Mouse (Mus musculus): ENCODE measurements around the gene Cpm.
"Not testable (repeated sequence)": the region's sequence is repeated elsewhere in the genome, so short reads cannot be mapped to it uniquely, and the experiment has no call there.

Gene Cpm

DNA sequence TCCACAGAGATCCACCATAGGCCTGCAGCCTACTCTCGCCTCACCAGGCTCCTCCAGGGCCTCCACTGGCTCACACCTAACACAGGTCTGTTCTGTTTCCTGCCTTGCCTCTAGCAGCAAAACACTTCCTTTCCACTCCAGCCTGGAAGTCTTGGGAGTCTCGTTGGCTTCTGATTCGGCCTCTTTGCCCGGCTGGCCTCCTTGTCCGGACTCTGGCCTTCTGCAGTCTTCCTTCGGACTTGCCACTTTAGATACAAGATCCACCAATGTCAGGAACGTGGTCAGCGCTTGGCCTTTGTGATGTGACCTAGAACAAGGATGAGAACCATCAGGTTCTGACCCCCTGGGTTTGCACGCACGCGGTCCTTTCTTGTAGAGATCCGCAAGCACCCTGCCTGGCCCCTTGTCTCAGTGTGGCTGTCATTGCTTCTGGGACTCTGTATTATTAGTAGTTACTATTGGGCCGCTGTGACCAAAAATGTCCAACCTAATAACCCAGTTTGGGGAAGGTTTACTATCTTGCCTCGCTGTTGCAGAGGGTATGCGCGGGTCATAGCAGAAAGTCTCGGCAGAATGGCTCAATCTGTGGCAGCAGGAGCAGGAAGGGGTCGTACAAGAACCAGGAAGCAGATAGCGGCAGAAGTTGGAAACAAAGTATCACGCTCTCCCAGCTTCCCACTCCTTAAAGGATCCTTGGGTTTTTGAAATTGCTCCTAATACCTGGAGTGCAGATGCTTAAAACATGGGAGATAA, 22.1 kb upstream of the Cpm start:
- no peak for DNase-seq (ENCODE audit: low spot score in 2 of 2)

DNA sequence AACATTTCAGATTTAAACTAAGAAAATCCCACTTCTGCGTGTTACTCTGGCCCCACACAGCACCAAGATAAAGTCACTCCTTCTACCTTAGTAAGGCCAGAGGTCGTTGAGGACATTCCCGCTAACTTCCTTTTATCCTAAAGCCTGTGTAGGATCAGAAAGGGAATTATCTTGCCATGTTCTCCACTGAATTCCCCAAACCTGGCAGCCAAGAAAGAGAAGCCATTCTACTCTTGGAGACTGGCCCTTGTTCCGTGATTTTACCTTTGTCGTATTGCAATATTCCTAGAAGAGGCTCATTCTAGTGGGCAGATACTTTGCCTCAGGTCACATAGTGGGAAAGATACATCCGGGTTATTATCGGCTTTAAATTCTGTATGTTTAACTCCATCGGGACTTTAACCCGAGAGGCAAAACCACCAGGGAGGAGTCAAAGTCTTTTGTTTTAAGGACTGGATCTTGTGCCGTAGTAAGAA, 21.5 kb upstream of the Cpm start:
- DNase-seq (ENCODE audit: low spot score in 2 of 2) = no peak

DNA sequence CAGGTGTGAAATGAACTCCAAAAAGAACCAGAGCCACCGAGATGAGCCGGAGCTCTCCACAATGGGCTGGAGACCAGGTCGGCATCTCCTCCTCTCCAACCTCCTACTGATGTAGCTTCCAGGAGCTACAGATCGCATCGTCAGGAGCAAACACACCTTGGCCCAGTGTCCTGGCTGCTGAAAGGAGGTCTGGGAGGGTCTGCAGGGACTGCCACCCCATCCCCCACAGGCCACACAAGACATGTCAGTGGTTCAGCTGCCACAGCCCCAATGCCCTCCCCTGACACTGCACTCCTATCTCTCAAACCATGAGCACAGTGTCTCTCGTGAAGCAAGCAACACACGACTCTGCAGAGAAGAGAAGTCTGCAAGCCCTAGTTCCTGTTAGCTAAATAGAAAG, 20.8 kb upstream of the Cpm start:
- DNase-seq (ENCODE audit: low spot score in 2 of 2) = no peak

DNA sequence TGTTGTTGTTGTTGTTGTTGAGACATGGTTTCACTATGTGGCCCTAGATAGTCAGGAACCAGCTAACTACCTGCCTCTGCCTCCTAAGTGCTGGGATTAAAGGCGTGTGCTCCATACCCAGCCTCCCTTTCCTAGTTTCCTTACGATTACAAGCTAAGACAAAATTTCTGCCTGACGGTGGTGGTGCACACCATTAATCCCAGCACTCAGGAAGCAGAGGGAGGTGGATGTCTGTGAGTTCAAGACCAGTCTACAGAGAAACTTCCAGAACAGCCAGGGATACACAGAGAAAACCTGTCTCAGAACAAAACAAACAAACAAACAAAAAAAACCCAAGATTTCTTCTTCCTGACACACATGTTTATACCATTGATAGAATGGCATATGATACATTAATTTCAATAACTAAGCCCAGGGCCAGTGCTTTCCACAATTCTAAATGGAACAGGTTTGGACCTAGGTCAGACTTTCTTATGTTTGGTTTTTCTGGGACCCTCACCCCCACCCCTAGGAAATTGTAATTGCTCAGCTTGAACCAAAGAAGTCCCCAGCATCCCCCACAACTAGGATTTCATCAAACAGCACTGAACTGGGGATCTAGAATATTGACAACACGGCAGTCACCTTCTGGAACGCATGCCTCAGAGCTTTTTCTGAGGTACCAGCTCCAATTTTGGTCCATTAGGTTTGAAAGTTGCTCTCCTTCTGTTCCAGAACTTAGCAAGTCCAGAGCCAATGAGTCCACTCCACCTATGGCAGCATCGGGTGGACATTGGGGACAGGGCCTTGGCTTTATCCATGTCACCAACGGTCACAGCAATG, 20.1 kb upstream of the Cpm start:
- DNase-seq (ENCODE audit: low spot score in 2 of 2) = no peak

DNA sequence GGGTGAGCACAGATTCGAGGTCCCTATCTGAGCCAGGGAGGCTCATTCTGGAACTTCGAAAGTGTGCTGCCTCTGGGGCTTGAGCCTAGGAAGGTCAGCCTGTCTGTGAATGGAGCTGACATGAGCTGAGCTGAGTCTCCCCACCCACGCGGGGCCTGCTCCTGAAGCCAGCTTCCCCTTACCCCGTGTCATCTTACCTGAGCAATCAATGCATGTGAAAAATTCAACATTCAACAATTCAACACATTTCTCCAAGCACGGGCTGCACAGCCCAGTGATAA, 19.6 kb upstream of the Cpm start:
- DNase-seq (ENCODE audit: low spot score in 2 of 2) = no peak

DNA sequence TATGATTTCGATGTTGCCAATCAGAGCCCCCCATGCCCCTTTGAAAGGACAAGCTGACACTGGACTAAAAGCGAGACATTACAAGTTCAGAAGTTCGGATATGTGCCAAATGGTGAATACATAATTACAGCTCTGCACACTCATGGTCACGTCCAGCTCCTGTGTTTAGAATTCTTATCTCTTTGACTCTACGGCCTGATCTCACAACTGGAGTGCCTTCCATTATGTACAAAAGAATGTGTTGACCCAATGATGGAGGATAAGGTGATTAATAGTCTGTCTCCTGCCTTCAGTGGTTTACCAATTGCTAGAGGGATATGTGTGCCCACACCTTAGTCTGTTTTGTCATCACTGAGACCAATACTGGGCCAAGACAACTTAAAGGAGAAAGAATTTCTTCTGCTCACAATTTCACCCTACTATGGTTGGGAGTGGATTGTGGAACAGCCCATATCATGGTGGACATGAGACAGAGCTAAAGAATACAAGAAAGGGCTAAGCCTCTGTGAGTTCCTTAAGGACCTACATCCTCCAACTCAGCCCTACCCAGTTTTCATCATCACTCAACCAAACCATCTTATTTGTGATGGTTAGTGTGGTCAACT, 19.0 kb upstream of the Cpm start:
- DNase-seq (ENCODE audit: low spot score in 2 of 2) = no peak

DNA sequence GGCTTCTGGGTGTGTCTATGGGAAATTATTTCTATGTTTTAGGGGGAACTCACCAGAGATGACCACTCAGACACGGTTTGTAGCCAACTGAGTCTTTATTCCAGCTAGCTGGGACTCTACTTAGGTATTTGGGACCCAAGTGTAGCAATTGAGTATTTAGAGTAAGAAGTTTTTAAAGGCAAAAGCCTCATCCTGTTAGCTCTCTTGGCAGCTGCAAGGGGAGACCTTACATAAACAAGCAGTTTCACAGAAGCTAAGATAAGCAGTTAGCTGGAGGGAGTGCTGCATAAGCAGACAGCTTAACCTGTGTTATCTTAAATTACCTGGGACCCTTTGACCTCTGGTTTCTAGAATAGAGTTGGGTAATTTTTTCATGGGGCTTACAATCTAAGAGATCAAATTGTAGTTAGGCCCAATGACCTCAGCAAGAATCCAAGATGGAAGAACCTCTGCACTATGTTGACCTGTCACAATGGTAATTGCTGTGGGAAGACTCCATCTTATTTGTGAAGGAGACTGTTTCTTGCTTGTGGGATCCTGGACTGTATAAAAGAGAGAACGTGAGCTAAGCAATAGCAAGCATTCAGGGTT, 18.4 kb upstream of the Cpm start:
- no peak for DNase-seq (ENCODE audit: low spot score in 2 of 2)

DNA sequence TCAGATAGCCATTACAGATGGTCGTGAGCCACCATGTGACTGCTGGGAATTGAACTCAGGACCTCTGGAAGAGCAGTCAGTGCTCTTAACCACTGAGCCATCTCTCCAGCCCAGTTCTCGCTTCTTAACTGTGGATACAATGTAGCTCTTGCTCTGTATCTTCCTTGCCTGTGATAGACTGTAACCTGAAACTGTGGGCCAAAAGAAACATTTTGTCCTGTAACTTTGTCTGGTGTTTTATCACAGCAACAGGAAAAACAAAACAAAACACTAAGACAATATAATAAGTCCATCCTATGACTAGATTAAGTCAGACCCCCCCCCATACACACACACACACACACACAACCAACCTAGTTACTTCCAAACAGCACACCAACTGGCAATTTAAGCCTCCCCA, 17.8 kb upstream of the Cpm start:
- no peak for DNase-seq (ENCODE audit: low spot score in 2 of 2)

DNA sequence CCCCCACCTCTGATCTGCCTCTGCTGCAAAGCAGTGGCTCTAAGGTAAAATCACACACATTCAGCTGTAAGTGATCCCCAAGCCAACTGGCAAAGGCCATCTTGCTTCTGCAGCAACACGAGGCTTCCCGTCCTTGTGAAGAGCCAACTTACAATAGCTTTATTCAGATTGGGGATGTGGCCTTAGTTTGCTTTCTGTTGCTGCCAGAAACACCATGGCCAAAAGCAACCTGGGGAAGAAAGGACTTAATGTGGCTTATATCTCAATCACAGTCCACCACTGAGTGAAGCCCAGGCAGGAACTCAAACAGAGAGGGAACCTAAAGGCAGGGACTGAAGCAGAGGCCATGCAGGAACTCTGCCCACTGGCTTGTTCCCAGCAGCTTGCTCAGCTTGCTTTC, 17.3 kb upstream of the Cpm start:
- no peak for DNase-seq (ENCODE audit: low spot score in 2 of 2)

DNA sequence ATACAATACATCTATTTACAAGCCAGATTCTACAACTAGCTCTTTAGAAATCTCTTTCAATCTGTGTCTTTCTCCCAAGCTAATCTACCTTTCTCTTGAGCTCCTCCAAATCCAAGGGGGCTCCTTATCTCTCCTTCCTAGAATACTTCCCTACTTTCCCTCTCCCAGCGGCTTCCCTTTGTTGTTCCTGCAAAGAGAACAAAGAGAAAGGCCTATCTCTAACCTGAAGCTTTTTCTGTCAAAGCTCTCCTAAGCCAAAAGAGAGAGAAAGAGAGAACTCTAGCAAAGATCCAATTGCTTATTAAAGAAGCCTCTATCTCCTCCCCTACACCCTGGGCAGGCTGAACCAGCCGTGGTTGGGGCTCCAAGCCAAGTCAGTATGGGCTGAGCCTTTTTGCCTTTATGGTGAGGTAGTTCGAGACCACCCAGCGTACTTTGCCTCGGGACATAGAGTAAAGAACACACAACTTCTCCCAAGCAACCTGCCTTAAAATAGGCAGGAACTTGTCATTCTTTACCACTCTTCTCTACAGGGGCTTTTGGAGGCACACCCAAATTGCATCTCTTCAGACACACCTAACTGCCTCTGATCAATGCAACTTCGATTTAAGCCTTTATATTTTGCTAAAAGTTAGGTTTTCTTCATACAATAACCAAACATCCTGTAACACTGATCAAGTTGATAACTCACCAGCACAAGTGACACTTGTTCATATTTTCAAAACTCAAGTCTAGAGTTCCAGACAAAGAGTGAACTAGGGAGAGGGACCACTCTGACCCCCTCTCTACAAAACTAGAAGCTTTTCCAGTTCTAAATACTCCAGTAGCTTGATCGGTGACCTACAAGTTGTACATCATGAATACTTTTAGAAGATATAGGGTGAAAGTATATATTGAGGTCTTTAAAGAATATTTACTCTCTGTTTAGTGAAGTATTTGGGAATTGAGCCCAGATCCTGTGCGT, 16.4 kb upstream of the Cpm start:
- DNase-seq (ENCODE audit: low spot score in 2 of 2) = no peak

DNA sequence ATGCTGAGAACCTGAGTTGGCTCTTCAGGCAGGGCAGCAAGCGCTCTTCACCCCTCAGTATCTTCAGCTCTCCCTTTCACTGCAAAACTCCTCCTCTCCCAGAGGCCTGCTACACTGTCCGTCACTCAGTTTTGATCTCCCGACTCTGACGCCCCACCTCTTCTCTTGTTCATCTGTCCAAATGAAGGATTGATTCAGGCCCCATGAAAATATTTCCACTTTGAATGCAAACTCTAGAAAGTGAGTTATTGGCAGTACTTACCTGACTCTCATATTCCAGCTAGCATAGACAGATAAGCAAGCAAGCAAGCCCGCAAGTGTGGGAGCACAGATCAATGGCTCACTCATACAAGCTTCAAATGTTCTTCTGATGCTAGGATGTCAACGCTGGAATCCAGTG, 15.3 kb upstream of the Cpm start:
- DNase-seq (ENCODE audit: low spot score in 2 of 2) = no peak

DNA sequence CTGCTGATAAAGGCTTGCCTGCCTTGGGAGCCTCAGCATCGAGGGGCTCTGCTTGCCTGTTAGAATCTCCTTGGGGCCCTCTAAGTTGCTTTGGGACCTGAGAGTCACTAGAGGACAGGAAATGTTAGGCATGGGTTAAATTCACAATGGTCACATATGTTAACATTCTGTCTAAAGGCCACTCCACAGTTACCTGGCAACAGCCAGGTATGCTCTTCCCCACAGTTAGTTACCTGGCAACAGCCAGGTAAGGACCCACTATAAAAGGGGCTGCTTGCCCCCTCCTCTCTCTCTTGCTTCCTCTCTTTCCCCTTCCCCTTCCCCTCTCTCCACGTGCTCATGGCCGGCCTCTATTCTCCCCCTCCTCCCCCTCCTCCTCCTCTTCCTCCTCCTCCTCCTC, 14.9 kb upstream of the Cpm start:
- no peak for DNase-seq (ENCODE audit: low spot score in 2 of 2)

DNA sequence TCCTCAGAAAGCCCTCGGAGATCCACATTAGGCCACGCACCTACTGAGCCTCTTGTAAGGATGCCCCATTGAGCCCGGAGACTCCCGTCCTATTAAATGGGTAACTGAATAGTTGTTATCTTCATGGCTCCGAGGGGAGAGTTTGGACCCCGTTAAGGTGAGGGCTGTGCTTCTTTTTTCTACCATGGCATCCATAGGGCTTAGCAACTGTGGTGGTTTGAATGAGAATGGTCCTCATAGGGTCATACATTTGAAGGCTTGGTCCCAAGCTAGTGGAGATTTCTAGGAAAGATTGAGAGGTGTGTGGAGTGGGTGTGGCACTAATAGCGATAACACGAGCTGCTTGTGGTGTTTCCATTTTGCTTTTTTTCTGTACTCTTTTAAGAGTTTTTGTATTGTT, 14.1 kb upstream of the Cpm start:
- DNase-seq (ENCODE audit: low spot score in 2 of 2) = no peak

DNA sequence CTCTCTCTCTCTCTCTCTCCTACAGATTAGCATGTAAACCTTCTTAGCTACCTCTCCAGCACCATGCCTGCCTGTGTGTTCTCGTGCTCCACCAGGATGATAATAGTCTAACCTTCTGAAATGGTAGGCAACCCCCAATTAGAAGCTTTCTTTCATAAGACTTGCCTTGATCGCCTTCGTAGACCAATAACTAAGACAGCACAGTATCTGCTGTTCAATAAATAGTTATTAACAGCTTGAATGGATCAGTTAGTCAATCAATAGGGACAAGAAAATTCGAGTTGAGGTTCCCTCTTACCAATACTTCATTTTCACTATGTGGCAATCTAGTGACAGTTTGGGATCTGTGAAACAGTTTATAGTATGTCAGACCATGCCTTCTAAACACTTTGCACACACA, 13.6 kb upstream of the Cpm start:
- no peak for DNase-seq (ENCODE audit: low spot score in 2 of 2)

DNA sequence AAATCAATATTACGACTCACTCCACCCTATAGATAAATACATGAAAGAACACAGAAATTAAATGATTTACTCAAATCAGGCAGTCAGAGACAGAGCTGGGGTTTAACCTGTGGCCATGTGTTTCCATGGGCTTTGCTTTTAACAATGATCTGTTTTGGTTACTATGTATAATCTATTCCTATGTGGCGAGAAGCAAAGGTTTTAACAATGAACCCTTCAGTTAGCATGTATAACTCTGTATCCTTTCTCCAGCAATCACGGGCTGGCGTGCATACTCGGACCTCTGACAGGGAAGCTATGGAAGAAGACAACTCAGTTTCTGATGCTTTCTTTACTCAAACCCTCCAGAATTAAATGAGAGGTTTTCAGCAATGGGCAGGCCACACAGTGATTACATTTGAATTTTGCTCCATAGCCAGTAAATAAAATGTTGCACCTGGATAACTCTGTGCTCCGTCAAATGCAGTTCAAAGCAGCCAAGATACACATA, 13.1 kb upstream of the Cpm start:
- DNase-seq (ENCODE audit: low spot score in 2 of 2) = no peak

DNA sequence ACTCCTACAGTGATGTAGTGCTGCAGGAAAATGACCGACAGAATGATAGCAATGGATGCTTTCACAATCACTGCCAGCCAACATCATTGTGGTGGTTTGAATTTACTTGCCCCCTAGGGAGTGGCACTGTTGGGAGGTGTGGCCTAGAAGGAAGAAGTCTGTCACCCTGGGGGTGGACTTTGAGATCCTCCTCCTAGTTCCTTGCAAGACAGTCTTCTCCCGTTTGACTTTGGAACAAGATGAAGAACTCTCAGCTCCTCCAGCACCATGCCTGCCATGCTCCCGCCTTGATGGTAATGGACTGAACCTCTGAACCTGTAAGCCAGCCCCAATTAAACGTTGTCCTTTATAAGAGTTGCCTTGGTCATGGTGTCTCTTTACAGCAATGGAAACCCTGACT, 12.5 kb upstream of the Cpm start:
- not testable (repeated sequence) for DNase-seq (ENCODE audit: low spot score in 2 of 2)

DNA sequence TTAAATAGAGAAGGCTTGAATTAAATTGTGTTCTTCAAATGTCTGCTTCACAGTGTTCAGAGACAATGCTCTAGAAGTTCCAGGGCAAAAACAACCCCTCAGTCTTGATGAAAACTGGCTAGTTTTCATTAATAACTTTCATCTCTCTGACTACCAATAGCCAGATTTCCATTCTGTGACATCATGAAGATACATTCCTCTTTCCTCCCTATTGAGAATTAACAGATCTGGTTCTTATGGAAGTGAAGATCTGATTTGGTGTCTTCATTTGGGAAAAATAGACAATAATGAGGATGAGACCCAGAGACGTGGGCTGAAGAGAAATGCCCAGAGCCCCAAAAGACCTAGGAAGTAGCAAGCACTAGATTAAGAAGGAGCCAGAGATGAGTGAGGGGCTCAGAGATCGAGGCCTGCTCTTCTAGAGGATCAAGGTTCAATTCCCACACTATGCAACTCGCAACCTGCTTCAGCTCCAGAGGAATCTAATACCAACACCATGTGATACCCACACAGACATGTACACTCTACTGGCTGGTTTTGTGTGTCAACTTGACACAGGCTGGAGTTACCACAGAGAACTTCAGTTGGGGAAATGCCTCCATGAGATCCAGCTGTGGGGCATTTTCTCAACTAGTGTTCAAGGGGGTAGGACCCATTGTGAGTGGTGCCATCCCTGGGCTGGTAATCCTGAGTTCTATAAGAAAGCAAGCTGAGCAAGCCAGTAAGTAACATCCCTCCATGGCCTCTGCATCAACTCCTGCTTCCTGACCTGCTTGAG, 11.5 kb upstream of the Cpm start:
- DNase-seq (ENCODE audit: low spot score in 2 of 2) = no peak

DNA sequence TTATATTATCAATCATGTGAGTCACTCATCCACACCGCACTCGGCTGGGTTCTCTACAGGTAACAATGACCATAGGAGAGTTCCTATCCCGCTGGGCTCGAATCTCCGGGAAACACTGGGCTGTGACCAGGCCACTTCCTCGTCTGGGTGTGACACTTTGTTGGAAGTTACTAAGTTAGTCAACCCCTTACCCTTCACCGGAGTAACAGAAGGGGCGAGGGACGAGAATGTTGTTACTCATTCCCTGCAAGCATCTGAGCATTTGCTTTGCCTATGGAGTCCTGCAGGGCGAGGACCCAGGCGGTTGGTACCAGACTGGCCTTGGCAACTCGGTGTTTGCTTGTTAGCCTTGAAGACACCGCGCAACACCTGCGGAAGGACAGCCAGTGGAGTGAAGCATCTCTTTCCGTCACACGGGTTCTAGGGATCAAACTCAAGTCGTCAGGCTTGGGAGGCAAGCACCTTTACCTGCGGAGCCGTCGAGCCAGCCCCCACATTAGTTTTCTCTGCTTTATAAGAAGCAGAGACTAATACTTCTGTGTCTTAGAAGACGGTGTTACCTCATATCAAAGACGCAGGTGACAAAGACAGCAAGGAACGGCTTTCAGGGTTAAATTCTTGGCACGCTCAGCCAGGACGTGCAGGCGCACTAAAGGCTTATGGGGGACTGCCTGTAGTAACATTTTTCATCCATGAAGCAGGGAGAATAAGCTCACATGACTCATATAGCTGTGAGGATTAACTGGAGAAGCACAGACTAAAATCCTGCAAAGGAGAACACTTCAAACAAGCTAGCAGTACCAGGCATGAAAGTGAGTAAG, 10.0 kb upstream of the Cpm start:
- DNase-seq (ENCODE audit: low spot score in 2 of 2) = no peak

DNA sequence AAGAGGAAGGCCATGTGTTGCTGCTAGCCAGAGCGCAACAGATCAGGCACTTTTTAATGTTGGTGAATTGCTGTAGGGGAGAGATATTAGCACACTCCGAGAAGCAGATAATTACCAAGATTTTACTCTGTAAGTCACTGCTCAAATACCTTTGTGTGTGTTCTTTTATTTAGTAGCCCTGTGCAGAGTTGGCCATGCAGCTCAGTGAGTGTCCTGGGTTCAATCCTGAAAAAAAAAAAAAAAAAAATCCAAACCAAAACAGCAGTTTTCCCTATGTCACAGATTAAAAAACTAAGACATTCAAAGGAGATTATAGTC, 9.5 kb upstream of the Cpm start:
- DNase-seq (ENCODE audit: low spot score in 2 of 2) = no peak

DNA sequence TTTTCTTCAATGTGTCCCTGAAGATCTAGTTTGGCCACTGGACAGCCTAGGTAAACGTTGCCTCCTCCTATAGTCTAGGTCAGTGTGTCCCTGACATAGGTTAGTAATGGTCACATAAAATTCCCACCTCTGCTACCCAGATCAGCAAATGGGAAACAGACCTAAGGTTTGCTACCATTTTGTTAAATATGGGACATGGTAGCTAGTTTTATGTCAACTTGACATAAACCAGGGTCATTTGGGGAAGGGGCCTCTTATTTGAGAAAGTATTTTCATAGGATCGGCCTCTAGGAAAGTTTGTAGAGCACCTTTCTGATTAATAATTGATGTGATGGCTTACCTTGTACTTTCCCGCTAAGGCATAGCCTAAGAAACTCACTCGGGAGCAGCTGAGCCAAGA, 8.8 kb upstream of the Cpm start:
- no peak for DNase-seq (ENCODE audit: low spot score in 2 of 2)

Measured in left cerebral cortex, adult 9 months (tissue).